Mouse (Mus musculus) spleen, adult 12 weeks (tissue): Measurements from ENCODE around the gene Daam1.

Experiments
- DNase-seq: peaks from one replicate; pipeline ENCODE4 v3.0.0; 2022; ENCODE audit warnings: low spot score

Daam1 gene

DNA sequence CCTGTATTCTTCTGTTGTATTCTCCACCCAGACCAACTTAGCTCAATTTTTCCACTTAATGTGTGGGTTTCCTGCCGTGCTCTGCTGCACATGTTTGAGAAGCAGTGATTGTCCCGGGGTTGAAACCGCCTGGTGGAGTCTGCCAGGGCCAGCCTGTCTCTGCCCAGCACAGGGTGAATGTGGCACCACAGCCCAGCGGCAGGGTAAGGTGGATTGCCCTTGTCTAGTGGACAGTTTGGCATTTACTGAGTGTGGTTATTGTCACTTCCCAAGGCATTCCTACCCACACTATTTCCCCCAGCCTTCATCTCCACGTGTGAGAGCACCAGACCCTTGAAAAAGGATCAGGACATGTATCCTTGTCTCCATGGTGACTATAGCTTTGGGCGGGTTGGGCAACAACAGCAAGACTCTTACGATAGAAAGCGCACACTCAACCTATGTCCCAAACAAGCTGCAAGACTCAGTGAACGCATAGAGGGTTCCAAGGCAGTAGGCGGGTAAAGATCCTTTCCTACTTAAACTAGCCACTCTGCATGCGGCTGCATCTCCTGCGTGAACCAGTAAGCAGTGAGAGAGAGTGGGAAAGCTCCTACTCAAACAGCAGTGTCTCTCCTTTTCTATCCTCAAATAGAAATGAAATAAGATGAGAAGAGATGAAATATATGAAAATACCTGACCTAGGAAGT is 139.2 kb downstream of the Daam1 start:
- no peak for DNase-seq

DNA sequence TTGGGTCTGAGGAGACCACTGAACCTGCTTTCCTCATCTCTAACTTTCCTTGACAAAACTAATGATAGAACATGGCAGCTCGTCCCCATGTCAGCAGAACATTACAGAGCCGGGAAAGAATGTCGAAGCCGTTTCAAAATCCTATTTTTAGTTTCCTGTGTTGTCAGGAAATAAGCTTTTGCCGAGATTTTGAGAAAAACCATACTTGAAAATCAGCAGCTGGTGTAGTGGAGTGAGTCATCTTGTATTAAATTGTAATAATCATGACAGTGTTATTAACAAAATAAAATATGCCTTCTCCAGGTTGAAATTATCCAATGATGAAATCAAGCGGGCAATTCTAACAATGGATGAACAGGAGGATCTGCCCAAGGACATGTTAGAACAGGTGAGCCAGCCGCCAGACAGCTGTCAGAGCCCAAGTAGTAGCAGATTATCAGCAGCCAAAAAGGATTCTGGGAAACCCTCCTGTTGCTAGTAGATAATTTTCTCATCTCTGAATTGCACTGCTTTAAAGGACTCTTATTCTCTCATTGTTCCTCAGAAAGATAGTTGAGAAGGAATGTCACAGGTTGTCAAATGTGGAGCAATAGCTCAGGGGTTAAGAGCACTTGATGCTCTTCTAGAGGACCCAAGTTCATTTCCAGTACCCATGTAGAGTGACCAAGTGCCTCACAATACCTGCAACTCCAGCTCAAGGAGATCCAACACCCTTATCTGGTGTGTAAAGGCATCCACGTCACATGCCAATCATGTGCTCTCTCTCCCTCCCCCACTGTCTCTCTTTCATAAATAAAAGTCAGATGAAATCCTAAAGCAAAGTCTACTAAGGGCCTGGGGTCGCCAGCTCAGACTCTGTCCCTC is 140.1 kb downstream of the Daam1 start:
- no peak for DNase-seq

DNA sequence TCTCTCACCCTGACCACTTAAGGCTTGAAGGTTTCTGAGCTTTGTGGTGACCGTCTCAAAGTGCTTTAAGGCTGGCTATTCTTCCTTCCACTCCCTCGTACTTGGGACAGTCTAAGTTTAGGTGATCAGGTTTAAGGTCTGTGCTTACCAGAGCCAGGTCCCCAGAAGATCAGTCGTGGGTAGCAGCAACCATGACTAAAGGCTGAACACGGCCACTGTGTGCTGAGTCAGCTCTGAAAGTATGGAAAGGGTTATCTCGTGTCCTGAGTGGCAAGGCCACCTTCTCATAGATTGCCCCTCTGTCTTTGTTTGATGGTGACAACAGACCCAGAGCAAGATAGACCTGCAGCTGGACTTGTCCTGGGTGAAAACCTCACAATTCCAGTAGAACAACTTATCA is 141.2 kb downstream of the Daam1 start:
- DNase-seq: no peak

DNA sequence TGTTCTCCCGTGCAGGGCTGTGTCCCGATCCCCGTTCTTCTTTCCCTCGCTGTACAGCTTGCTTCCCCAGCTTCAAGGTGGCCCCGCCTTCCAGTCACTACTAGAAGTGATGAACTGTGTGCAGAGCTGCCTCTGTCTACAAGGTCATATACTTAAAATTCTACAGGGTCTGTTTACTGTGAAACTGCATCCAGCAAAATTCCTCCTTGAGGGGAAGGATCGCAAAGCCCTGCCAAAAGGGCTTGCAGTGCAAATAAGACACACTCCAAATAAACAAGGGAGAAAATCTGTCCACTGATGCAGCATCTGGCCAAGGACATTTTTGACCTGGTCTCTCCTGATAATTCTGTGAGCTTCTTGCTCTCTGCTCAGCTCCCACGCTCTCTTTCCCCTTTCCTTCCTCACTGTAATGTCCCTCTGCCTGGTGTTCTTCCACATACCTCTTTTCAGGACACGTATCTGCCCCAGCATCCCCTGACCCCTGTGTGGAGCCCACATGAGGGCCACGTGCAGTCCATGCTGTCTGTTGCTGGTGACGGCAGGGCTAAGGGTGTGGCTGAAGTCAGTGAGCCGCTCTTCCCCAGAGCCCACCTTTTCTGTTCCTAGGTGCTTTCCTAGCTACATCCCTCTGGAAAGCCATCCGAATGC is 141.9 kb downstream of the Daam1 start:
- DNase-seq: no peak

DNA sequence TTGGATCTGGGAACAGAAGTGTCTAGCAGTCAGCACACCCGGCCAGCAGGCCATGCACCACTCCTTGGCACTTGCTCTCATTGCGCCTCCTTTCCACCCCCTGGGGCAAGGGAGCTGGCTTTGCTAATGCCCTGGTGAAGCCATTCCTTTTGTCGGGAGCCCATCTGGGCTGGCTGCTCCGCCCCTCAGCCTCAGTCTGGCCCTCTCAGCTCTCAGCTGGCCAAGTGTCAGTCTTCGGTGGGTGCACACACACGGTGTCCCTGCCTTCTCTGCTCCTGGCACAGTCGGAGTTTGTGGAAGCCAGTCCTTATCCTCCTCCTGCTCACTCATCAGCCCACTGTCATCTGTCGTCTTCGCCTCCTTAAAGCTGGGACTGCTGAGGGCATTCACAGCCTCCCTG is 142.7 kb downstream of the Daam1 start:
- DNase-seq: no peak

DNA sequence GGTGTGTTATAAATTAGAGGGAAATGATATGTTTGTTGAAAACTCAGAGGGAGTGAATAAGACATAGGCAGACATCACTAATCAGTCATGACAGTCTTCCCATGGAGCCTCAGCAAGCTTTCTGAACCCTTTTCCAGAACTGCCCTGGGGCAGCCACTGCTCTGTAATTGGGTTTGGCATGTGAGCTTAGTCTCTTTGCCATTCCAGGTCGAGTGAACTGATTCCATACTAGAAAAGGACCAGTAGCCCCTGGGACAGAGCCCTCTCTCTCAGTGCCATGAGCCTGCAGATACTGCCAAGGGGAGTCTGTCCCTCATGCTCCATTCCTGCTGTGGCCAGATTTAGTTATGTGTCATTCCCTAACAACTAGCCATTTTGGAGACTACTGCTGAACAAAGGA is 144.7 kb downstream of the Daam1 start:
- no peak for DNase-seq

DNA sequence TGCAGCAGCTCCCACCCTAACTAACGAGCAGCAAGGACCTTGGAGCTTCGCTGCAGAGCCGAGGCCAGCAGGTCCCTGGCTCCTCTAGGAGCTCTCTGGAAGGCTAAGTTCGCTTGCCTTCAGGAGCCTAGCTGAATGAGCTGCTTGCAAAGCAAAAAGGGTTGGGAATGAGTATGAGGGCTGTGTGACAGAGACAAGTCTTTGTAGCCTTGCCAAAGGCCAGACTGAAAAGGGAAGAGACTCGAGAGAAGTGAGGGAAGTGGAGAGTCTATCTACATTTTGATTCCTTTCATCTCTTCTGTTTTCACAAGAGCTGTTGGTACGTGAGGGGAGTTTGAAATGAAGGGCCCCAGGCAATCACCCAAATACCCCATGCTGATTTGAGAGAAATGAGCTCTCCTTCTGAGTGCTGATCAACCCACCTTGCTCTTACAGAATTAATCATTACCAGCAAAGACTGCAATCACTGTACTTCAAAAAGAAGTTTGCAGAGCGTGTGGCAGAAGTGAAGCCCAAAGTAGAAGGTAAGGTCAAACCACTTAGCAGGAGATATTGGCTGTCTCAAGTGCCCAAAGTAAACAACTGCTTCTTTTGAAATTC is 145.6 kb downstream of the Daam1 start:
- DNase-seq: no peak

DNA sequence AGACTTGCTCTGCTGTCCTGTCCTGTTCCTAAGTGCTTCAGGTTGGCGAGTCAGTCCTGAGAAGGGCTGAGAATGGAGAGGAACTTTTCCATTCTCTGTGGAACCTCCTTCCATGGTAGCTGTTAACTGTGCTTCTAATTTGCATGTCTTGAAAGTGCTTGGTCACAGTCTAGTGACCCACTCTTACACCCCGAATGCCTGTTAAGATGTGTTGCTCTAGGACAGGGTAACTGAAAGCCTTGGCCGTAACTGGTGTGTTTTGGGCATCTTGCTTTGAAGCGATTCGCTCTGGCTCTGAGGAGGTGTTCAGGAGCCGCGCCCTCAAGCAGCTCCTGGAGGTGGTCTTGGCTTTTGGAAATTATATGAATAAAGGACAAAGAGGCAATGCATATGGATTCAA is 146.5 kb downstream of the Daam1 start:
- DNase-seq: no peak

DNA sequence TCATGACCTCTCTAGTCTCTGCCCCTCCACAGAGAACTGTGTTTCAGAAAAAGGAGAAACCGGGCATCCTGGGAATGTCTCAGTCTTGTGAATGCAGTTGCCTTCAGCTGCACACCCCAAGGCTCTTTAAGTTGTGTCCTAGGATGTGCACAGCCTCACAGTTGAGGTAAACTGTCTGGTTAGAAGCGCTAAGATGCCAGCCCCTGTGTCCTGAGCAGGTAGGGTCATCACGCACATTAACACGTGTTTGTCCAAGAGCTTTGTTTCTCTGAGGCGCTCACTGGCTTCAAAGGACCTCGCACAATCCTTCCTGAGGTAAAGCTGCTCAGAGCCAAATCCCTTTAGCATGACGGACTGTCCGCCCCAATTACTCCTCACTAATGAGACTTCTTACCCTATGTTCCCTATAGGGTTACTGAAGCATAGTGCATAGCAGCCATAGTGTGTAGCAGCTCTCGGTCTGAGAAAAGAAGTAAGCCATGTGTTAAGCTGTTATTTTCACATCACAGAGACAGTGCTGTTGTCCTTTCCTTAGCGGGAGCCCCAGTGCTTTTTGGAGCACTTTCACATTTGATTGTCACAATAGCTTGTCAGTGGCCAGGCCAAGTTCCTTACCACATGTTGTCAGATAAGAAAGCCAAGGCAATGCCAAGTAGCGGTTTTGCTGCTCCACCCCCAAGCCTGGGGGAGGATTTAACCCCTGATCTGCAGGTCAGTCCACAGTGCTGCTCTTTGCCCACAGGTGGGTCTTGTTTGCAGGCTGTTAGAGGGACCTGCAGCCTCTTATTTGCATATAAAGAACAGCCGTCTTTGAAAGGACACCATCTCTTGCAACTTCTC is 147.9 kb downstream of the Daam1 start:
- peak; percentile 25 for DNase-seq

DNA sequence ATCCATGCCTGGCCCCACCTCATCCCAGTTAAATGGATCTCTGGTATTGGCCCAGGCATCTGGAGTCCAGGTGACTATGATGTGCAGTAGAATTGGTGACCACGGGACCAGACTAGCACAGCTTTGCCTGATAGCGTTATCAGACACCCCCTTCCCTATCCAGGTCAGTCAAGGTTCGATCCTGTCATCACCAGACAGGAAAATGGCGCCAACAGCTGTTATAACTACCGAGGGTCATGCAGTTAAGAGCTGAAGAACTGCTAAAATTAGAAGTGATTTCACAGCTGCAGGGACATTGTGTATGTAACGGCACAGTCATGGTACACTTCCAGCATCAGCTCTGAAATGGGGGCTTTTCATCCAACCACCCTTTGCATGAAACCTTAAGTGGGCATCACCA is 149.3 kb downstream of the Daam1 start:
- DNase-seq: no peak

DNA sequence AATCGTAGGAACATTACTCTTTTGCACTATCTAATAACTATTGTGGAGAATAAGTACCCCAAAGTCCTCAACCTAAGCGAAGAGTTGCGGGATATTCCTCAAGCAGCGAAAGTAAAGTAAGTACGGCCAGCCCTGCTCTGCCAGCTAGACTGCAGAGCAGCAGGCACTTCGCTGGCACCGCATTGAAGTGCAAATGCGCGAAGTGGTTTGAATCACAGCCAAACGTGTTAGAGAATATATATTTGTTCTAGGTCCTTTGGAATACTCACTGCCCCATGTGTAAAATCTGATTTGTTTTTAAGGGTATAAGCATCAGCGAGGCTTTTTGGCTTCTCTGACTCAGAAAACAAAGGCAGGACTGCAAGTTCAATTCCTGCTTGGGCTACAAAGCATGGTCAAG is 149.9 kb downstream of the Daam1 start:
- no peak for DNase-seq

DNA sequence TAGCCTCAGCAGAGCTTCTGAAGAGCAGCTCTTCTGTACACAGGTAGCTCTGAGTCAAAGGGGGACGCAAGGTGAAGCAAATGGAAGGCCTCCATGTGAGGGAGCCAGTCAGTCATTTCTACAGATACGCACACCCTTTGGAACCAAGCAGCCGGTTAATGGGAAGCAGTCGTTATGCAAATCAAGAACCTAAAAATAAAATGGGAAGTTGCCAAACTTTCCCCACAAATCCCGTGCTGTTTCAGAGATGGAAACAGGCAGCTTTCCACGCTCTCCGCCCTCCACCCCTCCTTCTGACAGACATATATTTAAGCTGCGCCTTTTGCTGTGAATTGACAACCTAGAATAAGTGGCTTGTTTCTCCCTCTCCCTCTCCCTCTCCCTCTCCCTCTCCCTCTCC is 150.4 kb downstream of the Daam1 start:
- DNase-seq: no peak

DNA sequence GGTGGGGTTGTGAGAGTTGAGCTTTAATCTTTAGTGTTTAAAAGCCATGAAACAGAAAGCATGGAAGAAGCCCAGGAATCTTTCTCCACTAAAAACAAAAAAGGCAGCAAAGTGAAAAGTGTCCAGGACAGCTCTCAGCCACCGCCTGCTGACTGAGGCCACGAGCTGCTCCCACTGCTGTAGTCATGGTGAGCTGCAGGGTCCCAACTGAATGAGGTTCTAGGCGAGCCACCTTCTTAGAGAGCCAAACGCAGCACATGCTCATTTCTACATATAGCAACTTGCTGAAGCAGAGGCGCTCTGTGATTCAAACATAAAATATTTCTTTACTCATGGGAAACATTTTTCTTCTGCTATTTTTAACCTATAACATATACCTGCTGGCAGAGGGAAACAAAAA is 150.9 kb downstream of the Daam1 start:
- no peak for DNase-seq

DNA sequence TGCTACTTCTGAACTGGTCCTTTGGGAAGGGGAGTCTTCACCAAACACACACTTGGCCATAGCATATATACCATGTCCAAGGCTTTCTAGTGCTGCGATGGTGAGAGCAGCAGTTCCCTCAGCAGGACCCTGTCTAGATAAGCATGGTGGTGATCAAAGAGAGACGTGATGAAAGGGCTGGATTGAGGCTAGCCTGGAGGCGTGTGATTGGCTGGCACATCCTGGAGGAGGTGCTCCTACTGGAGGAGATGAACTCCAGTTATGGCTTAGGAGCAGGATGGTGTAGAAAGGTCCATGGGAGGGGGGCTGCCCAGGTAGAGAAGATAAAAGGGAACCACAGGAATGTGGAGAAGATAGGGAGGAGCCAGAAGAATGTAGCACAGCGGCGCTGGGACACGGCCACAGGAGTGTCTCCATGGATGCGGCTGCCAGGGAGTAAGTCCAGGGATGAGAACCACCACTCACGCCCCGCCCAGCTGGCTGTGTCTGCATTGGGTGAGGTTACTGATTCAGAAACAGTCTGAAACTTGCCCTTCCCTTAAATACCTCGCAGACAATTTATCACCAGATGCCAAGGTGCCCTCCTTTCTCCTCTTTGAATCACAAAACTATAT is 152.3 kb downstream of the Daam1 start:
- no peak for DNase-seq

DNA sequence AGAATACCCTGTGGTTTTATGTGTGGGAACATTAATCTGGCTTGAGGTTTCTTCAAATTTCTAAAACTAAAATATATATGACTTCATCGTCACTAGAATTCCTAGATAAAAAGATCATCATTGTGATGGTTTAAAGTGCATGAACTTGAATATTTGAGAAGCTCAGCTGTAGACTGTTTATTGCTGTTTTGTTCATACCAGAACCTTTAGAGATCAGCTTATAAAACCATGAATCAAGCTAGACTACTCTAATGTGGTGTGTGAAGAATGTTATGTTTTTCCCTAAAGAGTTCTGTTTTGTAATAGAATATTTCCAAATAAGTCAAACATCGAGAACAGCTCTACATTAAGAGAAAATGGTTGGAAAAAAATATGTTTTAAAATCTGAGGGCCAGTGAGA is 156.3 kb downstream of the Daam1 start:
- no peak for DNase-seq

DNA sequence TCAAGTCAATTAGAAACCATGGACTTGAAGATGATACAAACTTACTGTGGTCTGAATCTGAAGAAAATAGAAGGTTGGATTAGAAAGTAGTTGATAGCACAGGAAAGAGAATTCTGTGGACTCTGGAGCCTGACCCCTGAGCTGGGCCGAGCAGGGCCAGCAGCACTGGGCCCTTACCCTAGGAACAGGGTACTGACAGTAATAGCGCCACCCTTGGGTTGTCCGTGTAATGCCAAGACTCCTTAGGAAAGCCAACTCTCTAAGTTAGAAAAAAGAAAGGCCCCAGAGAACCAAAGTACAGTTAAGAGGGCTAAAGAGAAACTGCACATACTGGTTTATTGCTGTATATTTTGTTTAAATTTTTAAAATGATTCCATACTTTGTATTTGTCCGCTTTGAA is 157.0 kb downstream of the Daam1 start:
- no peak for DNase-seq

DNA sequence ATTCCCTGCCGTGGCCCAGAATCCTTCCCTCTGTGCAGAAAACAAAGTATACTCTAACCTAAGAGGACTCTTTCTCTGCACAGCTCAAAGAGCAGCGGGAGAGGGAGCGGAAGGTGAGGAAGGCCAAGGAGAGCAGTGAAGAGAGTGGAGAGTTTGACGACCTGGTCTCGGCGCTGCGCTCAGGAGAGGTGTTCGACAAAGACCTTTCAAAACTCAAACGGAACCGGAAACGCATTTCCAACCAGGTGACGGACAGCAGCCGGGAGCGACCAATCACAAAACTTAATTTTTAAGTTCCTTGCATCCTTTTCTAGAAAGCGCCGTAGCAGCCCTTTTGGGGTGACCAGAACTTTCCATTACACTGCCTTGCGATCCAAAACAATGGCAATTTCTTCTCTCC is 158.7 kb downstream of the Daam1 start:
- DNase-seq: no peak

DNA sequence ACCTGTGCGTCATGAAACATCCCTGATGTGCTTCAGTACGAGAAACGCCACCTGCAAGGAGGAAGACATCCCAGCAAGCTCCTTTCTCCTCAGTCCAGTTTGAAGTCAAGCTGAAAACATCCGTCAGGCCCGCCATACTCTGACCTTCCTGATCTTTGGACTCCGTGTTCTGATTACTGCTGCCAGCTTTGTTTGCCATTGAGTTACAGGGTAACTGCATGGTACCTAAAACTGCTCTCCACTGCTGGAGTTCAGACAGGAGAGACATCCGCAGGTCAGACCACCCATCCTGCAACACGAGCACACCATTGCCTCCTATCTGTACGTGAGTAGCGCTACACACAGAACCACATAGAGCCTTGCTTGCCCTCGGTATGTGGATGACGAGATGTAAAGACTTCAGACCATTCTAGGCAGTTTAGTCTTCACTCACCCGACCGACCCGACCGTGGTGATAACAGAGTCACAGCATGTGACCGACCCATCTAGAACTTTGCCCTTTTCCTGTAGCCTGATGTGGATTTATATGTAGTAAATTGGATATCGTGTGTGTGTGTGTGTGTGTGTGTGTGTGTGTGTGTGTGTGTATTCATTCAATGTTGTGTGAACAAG is 161.8 kb downstream of the Daam1 start:
- DNase-seq: no peak

DNA sequence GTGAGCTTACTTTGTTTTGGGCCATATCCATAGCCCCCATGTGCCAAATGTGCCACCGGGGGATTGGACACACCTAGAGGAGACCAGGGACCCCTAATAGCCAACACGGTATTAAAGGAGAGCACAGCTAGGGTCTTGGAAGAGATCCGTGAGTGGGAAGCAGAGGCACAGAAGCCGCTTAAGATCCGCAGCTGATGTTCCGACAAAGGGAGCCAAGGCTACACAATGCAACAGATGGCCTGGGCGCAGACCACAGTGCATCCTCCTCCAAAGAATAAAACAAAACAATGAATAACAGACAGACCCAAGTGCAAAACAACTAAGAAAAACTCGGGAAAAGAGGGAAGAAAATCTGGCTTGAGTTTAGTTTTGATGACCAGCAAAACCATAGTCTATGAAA is 165.0 kb downstream of the Daam1 start:
- no peak for DNase-seq

DNA sequence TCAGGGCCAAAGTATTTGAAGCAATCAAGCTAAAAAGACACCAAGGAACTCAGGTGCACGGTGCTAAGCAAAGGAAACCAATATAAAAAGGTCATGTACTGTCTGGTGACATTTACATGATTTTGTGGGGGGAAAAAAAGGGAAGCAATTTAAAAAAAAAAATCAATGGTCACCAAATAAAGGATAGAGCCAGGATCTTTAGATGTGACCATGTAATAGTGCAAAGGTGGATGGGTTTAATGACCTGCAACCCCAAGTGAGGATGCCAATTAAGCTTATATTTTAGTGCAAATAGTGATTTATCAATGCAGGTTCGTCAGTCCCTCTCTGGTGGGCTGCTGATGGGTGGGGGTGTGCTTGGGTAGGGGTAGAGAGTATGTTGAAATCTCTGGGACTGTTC is 166.0 kb downstream of the Daam1 start:
- DNase-seq: no peak

DNA sequence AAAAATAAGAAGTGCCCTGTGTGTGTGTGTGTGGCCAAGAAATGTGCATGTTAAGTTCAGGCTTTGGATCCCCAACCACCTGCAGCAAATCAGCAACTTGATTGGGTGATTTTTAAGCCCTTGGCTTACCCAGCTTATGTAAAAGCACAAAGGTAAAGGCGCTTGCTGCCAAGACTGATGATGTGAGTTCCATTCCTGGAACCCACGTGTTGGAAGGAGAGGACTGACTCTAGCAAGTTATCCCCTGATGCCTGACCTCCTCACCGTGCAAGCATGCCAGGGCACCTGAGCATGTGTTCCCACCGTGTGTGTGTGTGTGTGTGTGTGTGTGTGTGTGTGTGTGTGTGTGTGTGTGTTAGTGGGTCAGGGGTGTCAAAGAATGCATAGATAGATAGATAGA is 166.5 kb downstream of the Daam1 start:
- no peak for DNase-seq
